Mouse (Mus musculus) gastrocnemius, adult 8-10 months (tissue): ENCODE measurements around the gene Pms1. TPM values are rescaled to one million over a fixed set of nuclear protein-coding genes. Genes with fewer than 3 reads are reported as not detected.

ENCODE experiments used
- DNase-seq, 2 experiments: peaks; one replicate each; pipeline ENCODE4 v3.0.0; 2022; ENCODE audit warnings: low spot score in 2 of 2
- total RNA-seq, 4 experiments: library from RNA; stranded (reverse); gene quantifications; 2 replicates each; pipeline ENCODE4 v1.2.4; 2022

The Pms1 gene
- total RNA-seq, 4 experiments from 2014 or later = 5.5 to 6.6 (median 6.1) TPM

GRCm38 (mm10) chr1:53201630-53202199 lies 95.1 kb downstream of the Pms1 start:
- no peak for DNase-seq

GRCm38 (mm10) chr1:53194536-53194935 lies 102.3 kb downstream of the Pms1 start:
- DNase-seq = no peak

DNA sequence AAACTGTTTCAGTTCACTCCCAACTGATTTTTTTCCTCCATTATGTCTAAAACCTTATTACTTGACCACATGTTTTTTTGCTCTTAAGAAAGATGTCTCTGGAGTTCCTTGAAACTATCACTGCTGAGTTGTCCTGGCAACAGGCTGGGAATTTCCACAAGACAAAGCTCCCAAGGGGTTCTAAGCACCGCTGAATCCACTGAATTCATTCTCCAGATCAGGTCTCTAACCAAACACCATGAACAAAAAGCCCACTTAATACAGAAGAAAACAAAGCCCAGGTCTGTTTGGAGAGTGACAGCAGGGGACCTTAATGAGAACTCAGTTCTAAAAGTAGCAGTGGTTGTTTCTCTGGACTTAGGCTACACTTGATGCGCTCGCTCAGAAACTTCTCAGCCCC lies 105.6 kb downstream of the Pms1 start:
- DNase-seq = no peak

GRCm38 (mm10) chr1:53189620-53190019 lies 107.2 kb downstream of the Pms1 start:
- DNase-seq = no peak

DNA sequence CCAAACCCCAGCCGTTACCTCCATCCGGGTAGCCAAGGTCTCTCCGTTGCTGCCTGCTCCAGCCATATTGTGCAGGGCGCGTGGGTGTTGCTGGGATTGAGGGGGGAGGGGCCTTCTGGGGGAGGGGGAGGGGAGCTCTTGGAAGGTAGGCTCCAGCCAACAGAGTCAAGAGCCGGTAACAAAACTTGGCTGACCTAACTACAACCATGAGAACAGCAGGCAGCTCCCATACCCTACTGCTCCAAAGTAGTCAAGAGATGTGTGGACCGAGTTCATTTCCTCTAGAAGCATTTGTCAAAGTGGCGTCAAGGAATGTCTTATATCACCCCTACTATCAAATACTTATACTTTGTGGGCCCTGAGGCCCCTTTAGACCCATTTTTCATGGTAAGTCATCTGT lies 109.3 kb downstream of the Pms1 start, which contains the start of gene 1700019A02Rik:
Gene 1700019A02Rik (minus strand): TSS at position 101 of the 400 bp plus-strand sequence.
- no peak for DNase-seq

GRCm38 (mm10) chr1:53186301-53186700 lies 110.5 kb downstream of the Pms1 start:
- DNase-seq = no peak

DNA sequence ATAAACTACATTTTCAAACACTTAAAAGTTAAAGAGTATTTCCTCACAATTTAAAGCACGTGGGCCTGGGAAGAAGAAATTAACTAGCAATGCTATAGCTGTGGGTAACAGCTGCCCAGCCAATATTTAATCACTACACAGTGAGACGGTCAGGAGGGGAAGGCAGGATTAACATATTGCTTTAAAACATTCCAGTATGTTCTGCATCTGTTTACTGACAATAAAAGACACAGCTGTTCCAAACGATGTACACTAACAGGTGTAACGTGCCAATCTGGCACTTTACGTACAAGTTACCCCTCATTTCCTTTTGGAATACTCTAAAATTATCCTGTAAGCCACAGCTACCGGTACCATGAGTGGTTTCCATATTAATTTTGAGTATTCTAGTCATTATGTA lies 139.1 kb downstream of the Pms1 start:
- no peak for DNase-seq

Other genes starting within 250 kb of the Pms1 start
- gene Mstn, start 235.4 kb downstream of the Pms1 start, total RNA-seq = 10 to 100 TPM; 61.3 to 79.1 (median 64.6) TPM
- not detected for gene 1700019A02Rik, start 109.4 kb downstream of the Pms1 start, total RNA-seq
- 1 to 10 TPM; 7.3 to 7.8 (median 7.4) TPM for gene Ormdl1, start 77 bp upstream of the Pms1 start, total RNA-seq
- under 1 TPM in 1 of 4 experiments, not detected in 3; 0.94 TPM for gene Gm28778, start 93 bp upstream of the Pms1 start, total RNA-seq
- 10 to 100 TPM; 21.2 to 26.6 (median 25.3) TPM for gene Osgepl1, start 16.6 kb upstream of the Pms1 start, total RNA-seq
- gene Asdurf, start 55.6 kb upstream of the Pms1 start, total RNA-seq = 1 to 10 TPM in 3 of 4 experiments, not detected in 1; 6.8 to 9.6 (median 7.3) TPM
- gene Gm28551, start 55.6 kb upstream of the Pms1 start, total RNA-seq = under 1 TPM in 3 of 4 experiments, not detected in 1; 0.19 to 0.34 (median 0.21) TPM
- gene Asnsd1, start 55.7 kb upstream of the Pms1 start, total RNA-seq = 10 to 100 TPM; 63.5 to 69.8 (median 66.5) TPM